Mouse (Mus musculus) adrenal gland, adult (tissue): ENCODE measurements around the gene H2-Ke6.
"Not testable (repeated sequence)": the region's sequence is repeated elsewhere in the genome, so short reads cannot be mapped to it uniquely, and the experiment has no call there.

ENCODE experiments used
- DNase-seq, 2 experiments: peaks; one replicate each; pipeline ENCODE4 v3.0.0; 2022 to 2023; ENCODE audit warnings: low spot score in 1 of 2; ENCODE audit not compliant: inconsistent age in 2 of 2

The H2-Ke6 gene

GRCm38 (mm10) chr17:33999341-34000149 is 28.3 kb downstream of the H2-Ke6 start:
- DNase-seq: peak; percentile 45 to 75

- DNase-seq: not testable (repeated sequence)
Measured at GRCm38 (mm10) chr17:33998697-33999096, 29.2 kb downstream of the H2-Ke6 start.

- DNase-seq: not testable (repeated sequence)
Measured at GRCm38 (mm10) chr17:33997025-33997424, 30.8 kb downstream of the H2-Ke6 start.

- no peak for DNase-seq
Measured at GRCm38 (mm10) chr17:33995651-33996050, 32.2 kb downstream of the H2-Ke6 start.

GRCm38 (mm10) chr17:33994959-33995358 is 32.9 kb downstream of the H2-Ke6 start:
- no peak for DNase-seq

GRCm38 (mm10) chr17:33991788-33992664 is 35.8 kb downstream of the H2-Ke6 start:
- DNase-seq: peak; percentile 48 to 83

- peak; percentile 51 to 86 for DNase-seq
Measured at GRCm38 (mm10) chr17:33982136-33982535, 45.7 kb downstream of the H2-Ke6 start.

- peak; percentile 89 to 95 for DNase-seq
Measured at GRCm38 (mm10) chr17:33981192-33981909, 46.5 kb downstream of the H2-Ke6 start.

GRCm38 (mm10) chr17:33980181-33981035 is 47.5 kb downstream of the H2-Ke6 start:
- DNase-seq: peak in 1 of 2 experiments; percentile 28

GRCm38 (mm10) chr17:33979512-33980050 is 48.3 kb downstream of the H2-Ke6 start:
- DNase-seq: peak in 1 of 2 experiments; percentile 23

- DNase-seq: peak; percentile 91 to 95
Measured at GRCm38 (mm10) chr17:33978631-33979031, 49.2 kb downstream of the H2-Ke6 start.

- DNase-seq: peak in 1 of 2 experiments; percentile 24
Measured at GRCm38 (mm10) chr17:33977861-33978557, 49.9 kb downstream of the H2-Ke6 start.
